Mouse (Mus musculus) pancreas, adult 10 weeks (tissue): ENCODE data around the gene 4931422A03Rik. TPM values are rescaled to one million over a fixed set of nuclear protein-coding genes. Genes with fewer than 3 reads are reported as not detected.

Experiments used
- polyA plus RNA-seq: library from polyadenylated mRNA; stranded (reverse); fragments of 350-450 nt; fragmentation: Illumina TruSeq; extraction: RNeasy Lipid Tissue Mini Kit (QIAGEN cat#74804); gene quantifications from one replicate; pipeline ENCODE4 v1.2.3, GENCODE M21; 2015; ENCODE audit warnings: low read depth, low replicate concordance; ENCODE audit not compliant: insufficient read depth

4931422A03Rik gene
- polyA plus RNA-seq = not detected

GRCm38 (mm10) chr2:104028139-104028723 is at the start of gene 4931422A03Rik:
Gene 4931422A03Rik (minus strand): TSS chr2:104028361.

DNA sequence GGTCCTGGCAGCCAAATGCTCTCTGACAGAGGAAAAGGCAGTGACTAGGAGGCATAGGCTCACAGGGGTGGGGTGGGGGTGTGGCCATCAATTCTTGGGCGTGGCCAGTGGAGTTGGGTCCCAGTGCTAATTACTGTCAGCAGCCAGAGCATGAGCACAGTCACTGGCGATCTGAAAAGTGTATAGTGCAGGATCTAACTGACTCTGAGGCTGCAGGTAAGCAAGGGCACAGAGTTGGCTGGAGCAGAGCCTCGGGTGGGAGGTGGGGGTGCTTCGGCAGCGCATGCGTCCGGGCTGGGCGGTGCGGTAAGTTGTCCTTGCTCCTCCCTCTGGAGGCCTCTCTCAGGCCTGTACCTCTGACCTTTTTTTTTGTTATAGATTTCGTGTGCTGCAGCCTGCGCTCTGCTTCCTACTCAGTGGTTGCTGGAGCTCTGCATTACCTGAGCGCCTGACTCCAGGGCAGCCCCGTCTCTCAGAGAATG is 41.6 kb upstream of the 4931422A03Rik start, which contains the start of gene Cd59b:
TSS of gene Cd59b (plus strand) at position 146 of the 482 bp plus-strand sequence.

GRCm38 (mm10) chr2:104068450-104068849 is 40.3 kb upstream of the 4931422A03Rik start, which contains the start of gene Gm10799:
Gene Gm10799 (minus strand): TSS chr2:104068550.

GRCm38 (mm10) chr2:104065526-104065925 is 37.4 kb upstream of the 4931422A03Rik start, which contains the start of gene Gm10912:
Gene Gm10912 (plus strand): TSS chr2:104065826.

DNA sequence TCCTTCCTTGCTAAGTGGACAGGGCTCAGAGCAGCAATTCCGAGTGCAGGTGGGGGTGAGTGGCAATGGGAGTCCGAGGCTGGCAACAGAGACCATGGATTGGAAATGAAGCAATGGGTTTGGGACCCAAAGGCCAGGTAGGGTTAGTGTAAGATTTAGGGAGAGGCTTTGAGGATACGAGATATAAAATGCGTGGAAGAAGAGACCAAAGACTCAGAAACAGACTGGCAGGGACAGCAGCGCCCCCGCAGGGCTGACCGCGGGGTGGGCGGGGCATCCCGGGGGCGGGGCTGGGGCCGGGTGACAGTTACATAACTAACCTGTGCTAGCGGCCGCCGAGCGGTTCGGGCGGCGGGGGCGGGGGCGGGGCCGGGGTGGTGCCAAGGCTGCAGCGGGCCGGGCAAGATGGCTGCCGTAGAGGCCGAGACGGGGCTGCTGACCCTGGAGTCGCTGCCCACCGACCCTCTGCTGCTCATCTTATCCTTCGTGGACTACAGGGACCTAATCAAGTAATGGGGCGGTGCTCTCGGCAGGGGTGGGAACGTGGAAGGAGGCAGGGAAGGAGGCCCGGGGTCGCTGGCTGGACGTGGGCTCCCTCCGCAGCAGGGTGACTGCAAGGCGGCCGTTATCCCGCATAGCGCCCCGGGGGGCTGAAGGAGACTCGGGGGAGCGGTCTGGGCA is 563 bp downstream of the 4931422A03Rik start, which contains the start of gene Fbxo3:
TSS of gene Fbxo3 (plus strand) at position 264 of the 681 bp plus-strand sequence.

GRCm38 (mm10) chr2:103957649-103958546 is 70.3 kb downstream of the 4931422A03Rik start, which contains the start of gene Lmo2:
Gene Lmo2 (plus strand): TSS chr2:103957986.

Other genes with a start within 250 kb of the 4931422A03Rik start
- 25.7 TPM for gene Caprin1, start 230.7 kb downstream of the 4931422A03Rik start, polyA plus RNA-seq
- 10.4 TPM for gene Lmo2, start 70.4 kb downstream of the 4931422A03Rik start, polyA plus RNA-seq
- gene Fbxo3, start 640 bp downstream of the 4931422A03Rik start, polyA plus RNA-seq = 8.1 TPM
- gene Gm10912, start 37.5 kb upstream of the 4931422A03Rik start, polyA plus RNA-seq = not detected
- not detected for gene Gm10799, start 40.2 kb upstream of the 4931422A03Rik start, polyA plus RNA-seq
- gene Cd59b, start 41.5 kb upstream of the 4931422A03Rik start, polyA plus RNA-seq = 2.3 TPM
- gene Cd59a, start 67.4 kb upstream of the 4931422A03Rik start, polyA plus RNA-seq = 6.0 TPM
- not detected for gene A930018P22Rik, start 94.4 kb upstream of the 4931422A03Rik start, polyA plus RNA-seq